Mouse (Mus musculus) left cerebral cortex, adult 2 months (tissue): ENCODE results near the gene Smad3. TPM values are rescaled to one million over a fixed set of nuclear protein-coding genes. Genes with fewer than 3 reads are reported as not detected.

Source experiments
- DNase-seq, 2 experiments: peaks; one replicate each; pipeline ENCODE4 v3.0.0; 2021 to 2022; ENCODE audit warnings: low spot score in 2 of 2, mixed read lengths in 1 of 2; ENCODE audit errors: extremely low spot score in 1 of 2
- H3K27ac ChIP-seq: fragments of 200-600 bp; 2 replicates; pipeline ENCODE4 v1.8.1; 2022
- H3K4me3 ChIP-seq: fragments of 200-600 bp; 2 replicates; pipeline ENCODE4 v1.8.1; 2022
- CTCF ChIP-seq: fragments of 200-600 bp; IDR thresholded peaks from 2 replicates; pipeline ENCODE4 v1.8.1; 2022; ENCODE audit warnings: antibody characterized with exemption, mild to moderate bottlenecking, moderate library complexity
- intact Hi-C: fragments of 180-260 bp; cut with DNase I; formaldehyde crosslinking; loops from one replicate; pipeline ENCODE4 v1.15.1; 2025
- total RNA-seq, 2 experiments: library from RNA; stranded (reverse); gene quantifications; 2 replicates each; pipeline ENCODE4 v1.2.3; 2021

Smad3 gene
- total RNA-seq, 2 experiments from 2014 or later: 60.0 to 69.0 TPM

DNA sequence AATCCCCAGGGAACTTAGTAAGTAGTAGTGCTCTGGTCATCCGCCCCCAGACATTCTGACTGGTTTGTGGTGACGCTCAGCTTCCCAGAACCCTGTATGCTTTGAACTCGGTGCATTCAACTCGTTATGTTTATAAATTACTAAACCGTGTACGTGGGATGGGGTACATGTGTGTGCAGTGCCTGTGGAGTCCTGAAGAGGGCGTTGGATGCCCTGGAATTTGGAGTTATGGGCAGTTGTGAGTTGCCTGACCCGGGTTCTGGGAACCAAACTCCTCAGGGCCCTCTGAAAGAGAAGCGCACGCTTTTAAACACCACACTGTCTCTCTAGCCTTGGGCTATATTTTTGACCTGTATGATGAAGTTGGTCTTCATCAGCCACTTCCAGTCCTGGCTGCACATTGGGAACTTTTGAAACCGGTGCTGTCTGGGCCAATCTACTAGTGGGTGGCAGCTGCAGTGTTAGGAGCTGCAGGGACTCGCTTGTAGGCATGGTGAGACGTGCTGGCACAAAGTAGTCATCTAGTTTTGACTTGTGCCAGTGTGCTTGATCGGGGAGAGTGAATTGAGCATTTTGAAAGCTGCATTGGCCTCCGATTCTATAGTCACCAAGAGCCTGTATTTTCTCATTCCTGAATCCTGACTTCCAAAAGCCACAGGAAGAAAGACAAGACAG, 133.8 kb downstream of the Smad3 start:
- Histone ChIP-seq H3K27ac (no peak overlapping the region), H3K4me3 (no peak overlapping the region)
- TF ChIP-seq CTCF: peak; percentile 16
- DNase-seq: no peak
- intact Hi-C loops: no loop called here

DNA sequence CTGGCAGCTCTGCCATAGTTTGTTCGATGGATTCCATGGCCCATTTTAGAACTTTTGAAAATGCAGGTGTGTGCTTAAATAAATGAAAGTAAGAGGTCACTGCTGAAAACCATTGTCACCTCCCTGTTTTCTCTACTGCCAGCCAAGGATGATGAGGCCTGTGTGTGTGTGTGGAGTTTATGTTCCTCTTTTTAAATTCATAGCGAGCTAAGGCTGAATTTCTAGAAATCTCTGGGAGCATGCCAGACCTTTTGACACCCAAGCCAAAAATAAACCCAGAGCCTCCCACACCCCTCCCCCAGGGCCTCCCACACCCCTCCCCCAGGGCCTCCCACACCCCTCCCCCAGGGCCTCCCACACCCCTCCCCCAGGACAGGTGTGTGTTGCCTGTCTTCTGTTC, 139.8 kb downstream of the Smad3 start:
- intact Hi-C loops: no loop called here
- Histone ChIP-seq H3K4me3 (no peak overlapping the region), H3K27ac (no peak overlapping the region)
- DNase-seq: no peak
- no peak for TF ChIP-seq CTCF

DNA sequence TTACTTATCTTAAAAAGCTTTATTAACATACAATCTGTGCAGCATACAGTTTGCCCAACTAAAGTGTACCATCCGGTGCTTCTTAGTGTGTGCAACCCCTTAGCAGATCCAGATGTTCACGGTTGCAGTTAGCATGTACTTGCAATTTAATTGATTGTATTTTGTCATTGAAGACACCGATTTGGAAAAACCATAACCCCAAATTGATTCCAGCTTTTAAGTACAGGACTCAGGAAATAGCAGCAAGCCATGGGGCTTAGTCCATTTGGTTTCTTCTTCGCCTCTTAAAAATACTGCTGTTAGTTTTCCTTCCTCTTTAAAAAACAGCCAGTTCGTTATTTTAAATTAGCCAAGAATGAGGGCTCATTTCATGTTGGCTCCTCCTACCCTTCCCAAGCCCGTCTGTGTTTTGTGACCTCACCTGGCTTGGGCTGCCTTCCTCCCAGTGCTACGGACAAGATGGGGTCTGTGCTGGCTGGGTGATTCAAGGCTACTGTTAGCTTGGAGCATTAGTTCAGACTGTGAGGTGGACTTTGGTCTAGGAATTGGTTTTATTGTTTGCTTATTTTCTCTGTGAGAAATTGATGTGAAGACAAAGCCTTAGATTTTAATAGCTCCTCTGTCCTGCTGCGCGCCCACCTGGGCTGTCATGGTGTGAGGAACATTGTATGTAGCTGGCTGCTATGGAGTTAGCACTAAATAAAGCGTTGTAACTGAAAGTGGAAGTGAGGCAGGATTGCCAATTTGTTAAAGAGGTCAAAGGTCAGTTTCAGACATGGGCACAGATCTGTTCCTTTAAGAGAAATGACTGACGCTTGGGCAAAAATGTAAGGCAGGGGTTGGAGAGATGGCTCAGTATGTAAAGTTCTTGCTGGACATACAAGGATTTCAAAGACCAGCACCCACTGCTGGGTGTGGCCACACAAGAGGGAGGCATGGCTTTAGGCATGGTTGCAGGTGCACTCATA, 143.5 kb downstream of the Smad3 start:
- no peak for DNase-seq
- Histone ChIP-seq H3K4me3 (no peak overlapping the region), H3K27ac (no peak overlapping the region)
- no peak for TF ChIP-seq CTCF
- intact Hi-C loops: loop anchor here (5.0 kb wide), 1 partner anchor 477 kb away; no protein-coding TSS in a partner anchor

DNA sequence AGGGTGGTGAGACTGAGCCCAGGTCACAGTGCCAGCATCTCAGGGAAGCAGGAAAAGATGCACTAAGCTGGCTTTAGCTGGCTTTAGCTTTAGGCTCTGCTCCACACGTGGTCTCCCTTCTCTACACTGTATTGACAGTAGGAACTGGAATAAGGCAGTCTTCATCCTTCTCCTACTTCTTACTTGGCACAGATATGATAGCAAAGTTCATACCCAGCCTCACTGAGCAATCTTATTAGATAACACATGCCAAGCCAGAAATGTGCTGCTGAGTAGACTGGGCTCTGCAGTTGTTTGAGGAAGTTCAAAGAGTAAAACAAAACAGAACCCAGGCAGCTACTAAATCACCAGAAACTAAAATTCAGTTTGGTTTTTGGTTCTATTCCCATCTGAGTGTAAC, 144.2 kb downstream of the Smad3 start:
- Histone ChIP-seq H3K27ac (no peak overlapping the region), H3K4me3 (no peak overlapping the region)
- intact Hi-C loops: loop anchor here (5.0 kb wide), 1 partner anchor 476 kb away; no protein-coding TSS in a partner anchor
- no peak for TF ChIP-seq CTCF
- no peak for DNase-seq

DNA sequence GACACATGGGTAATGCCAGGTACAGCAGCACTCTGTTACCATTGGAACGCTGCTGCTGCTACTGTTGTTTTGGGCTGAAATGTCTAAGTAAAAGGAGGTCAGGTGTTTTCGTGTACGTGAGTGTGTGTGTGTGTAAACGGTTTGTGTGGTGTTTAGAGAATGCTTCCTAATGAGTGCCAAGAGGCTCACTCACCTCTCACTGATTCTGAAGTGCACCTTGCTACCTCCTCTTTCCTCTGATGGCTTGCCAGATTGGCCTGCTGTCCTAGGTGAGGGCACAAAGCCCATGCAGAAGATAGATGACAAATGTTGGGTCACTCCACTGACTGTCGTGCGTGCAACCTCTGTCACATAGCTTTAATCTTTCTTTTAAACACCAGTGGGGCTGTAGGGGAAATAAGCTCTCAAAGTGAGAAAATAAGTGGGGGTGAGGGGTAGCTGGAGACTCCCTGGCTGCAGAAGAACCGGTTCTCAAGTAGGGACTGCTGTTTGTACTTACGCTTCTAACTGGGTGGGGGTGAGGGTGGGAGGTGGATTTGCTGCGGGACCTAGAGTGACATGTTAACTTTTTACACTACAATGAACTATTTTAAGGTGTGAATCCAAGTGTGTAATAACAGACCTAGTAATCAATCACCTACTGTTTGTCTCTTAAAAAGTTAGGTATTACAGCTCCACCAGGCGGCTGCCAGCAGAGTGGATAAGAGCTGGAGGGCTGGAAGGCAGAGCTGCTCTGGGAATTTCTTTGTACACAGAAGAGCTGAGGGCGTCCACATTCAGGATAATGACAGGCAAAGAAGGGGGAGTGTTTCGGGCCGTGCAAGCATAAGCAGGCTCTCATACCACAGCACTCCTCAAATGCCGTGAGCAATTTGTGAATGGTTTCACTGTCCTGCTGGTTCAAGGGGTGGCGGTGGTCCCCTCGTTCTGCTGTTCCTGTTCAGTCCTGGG, 145.0 kb downstream of the Smad3 start:
- intact Hi-C loops: loop anchor here (5.0 kb wide), 1 partner anchor 476 kb away; no protein-coding TSS in a partner anchor
- TF ChIP-seq CTCF: peak; percentile 41
- H3K4me3 ChIP-seq: no peak overlapping the region
- H3K27ac ChIP-seq: no peak overlapping the region
- no peak for DNase-seq

DNA sequence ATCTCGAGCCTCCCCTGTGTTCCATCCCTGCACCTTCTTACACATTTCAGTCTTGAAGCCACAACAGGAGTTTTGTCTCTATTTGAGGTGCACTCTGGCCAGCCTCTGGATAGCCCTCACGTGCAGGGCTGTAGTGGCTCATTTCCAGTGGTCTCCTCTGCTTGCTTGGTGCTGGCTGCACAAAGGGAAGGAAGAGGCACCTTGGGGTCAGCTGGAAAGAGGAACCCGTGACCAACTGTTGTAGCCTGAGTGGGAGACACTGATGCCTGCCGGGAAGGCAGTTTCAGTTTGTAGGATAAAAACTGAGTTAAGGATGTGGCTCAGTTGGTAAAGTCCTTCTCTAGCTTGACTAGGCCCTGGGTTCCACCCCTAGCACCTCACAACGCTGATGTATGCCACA, 145.8 kb downstream of the Smad3 start:
- no peak for DNase-seq
- Histone ChIP-seq H3K4me3 (no peak overlapping the region), H3K27ac (no peak overlapping the region)
- intact Hi-C loops: loop anchor here (5.0 kb wide), 1 partner anchor 475 kb away; no protein-coding TSS in a partner anchor
- no peak for TF ChIP-seq CTCF

DNA sequence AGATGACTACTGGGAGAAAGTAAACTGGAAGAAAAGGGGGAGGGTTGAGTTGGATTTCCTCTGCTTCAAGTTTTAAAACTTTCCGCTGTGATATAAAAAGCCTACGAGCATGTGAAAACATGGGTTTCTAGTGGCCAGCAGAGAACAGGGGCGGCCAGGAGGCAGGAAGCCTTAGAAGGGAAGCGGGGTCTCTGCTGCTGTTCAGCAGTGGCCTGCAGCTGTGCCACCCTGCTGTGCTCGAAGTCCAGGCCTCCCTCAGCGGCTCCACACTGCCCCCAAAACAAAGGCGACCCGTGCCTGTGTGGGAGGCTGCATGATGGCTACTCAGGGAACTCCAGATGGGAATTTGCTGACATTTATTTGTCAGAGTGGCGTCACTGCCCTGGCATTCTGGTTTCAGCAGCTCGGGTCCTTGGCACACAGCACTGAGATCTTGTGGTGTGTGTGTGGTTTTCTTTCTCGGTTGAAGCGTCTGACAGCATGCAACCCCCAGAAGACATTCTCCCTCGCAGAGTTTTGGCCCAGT, 146.9 kb downstream of the Smad3 start:
- DNase-seq: no peak
- intact Hi-C loops: loop anchor here (5.0 kb wide), 1 partner anchor 474 kb away; no protein-coding TSS in a partner anchor

DNA sequence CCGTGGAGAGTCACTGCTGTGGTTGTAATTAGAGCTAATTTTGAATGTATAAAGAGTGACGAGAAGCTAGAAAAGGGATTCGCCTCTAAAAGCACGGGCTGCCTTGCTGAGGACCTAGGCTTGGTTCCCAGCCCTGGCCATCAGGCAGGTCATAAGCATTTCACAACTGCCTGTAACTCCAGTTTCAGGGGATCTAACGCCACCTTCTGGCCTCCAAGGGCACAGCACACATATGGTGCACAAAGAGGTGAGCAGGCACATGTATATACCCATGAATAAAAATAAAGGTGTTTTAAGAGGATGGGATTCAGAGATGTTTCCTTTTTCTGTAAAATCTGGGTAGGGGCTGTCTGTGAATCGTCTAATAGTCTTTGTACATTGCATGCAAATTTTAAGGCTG, 147.6 kb downstream of the Smad3 start:
- Histone ChIP-seq H3K4me3 (no peak overlapping the region), H3K27ac (no peak overlapping the region)
- no peak for DNase-seq
- intact Hi-C loops: loop anchor here (5.0 kb wide), 1 partner anchor 473 kb away; no protein-coding TSS in a partner anchor
- TF ChIP-seq CTCF: peak; percentile 6

More for the DNA sequence above, 146.9 kb downstream of the Smad3 start:
- Histone ChIP-seq H3K27ac (no peak overlapping the region; the same call in 1 of the 2 replicates), H3K4me3 (no peak overlapping the region)
- TF ChIP-seq CTCF: no peak

DNA sequence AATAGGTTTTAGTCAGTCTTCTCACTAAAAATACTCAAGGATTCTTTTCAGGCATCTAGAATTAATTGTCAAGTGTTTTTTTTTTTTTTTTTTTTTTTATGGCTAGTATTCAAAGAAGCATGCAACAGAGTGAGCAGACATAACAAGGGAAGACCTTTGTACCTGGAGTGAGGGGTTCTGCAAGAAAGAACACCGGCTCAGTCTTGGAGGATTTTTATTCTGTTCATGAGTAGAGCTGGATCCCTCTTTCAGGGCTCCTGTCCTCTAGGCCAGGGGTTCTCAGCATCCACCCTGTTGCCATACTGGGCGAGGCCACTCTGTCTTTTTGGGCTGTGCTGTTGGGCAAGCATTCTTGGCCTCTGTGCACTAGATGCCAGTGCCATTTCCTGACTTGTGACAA, 148.0 kb downstream of the Smad3 start:
- Histone ChIP-seq H3K4me3 (no peak overlapping the region), H3K27ac (no peak overlapping the region)
- DNase-seq: no peak
- intact Hi-C loops: loop anchor here (5.0 kb wide), 1 partner anchor 472 kb away; no protein-coding TSS in a partner anchor
- no peak for TF ChIP-seq CTCF

DNA sequence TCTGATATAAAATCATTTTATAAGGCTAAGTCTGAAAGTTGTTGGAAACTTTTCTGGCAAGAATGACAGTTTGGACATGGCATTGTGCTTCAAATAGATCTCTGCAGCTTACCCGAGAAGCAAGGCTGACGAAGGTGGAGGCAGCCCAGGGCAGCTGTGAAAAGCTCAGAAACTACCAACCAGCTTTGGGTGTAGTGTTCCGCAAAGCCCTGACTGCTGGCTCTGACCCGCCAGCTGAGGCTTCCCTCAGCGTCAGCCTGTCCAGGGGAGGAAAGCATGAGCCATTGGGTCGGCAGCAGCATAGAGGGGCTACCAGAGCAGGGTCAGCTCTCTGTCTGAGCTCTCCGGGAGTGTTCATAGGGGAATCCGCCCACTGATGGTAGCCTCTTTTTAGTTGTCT, 148.5 kb downstream of the Smad3 start:
- DNase-seq: no peak
- no peak overlapping the region for H3K27ac ChIP-seq
- H3K4me3 ChIP-seq: no peak overlapping the region
- TF ChIP-seq CTCF: no peak
- intact Hi-C loops: no loop called here

DNA sequence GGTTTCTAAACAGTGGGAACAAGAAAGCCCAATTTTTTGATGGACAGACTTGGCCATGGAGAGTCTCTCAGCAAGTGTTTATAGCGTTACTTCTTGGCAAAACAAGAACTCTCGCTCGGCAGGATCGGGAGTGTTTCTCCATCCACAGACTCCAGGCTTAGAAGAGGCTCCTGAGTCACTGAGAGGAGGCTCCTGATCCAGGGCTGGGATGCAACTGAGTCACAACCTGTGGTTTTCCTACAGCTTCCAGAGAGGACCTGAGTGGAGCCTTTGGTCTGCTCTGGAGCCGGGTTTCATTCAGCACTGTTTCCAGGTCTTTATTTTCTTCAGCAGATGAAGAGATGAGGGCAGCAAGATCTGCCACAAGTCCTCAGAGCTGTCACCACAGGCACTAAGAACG, 149.8 kb downstream of the Smad3 start:
- TF ChIP-seq CTCF: no peak
- H3K4me3 ChIP-seq: no peak overlapping the region
- no peak overlapping the region; the same call in 1 of the 2 replicates for H3K27ac ChIP-seq
- DNase-seq: no peak
- intact Hi-C loops: no loop called here
